Mouse (Mus musculus) cortical plate, adult 2 months (tissue): ENCODE data around the gene H2al1d.

Experiments used
- CTCF ChIP-seq: fragments of 200-500 bp; IDR thresholded peaks from 2 replicates; pipeline ENCODE4 v1.5.1; 2011; ENCODE audit warnings: mild to moderate bottlenecking, control low read depth, low read length; ENCODE audit not compliant: insufficient read depth; ENCODE audit errors: extremely low read depth
- POLR2A ChIP-seq: fragments of 200-500 bp; IDR thresholded peaks from 2 replicates; pipeline ENCODE4 v1.6.1; 2011; ENCODE audit warnings: mild to moderate bottlenecking, low read length, control low read depth; ENCODE audit not compliant: insufficient read depth; ENCODE audit errors: extremely low read depth

GRCm38 (mm10) chrX:11288306-11288882 is 20.2 kb upstream of the H2al1d start:
- TF ChIP-seq CTCF (no peak), POLR2A (no peak)
